Mouse (Mus musculus) ovary, postnatal 10 days (tissue): Measurements from ENCODE around the gene Prkar2a.

Source experiments
- DNase-seq: peaks from one replicate; pipeline ENCODE4 v3.0.0; 2022; ENCODE audit warnings: low spot score

Gene Prkar2a

GRCm38 (mm10) chr9:108692226-108693041, 3.3 kb downstream of the Prkar2a start:
- peak; percentile 53 for DNase-seq

DNA sequence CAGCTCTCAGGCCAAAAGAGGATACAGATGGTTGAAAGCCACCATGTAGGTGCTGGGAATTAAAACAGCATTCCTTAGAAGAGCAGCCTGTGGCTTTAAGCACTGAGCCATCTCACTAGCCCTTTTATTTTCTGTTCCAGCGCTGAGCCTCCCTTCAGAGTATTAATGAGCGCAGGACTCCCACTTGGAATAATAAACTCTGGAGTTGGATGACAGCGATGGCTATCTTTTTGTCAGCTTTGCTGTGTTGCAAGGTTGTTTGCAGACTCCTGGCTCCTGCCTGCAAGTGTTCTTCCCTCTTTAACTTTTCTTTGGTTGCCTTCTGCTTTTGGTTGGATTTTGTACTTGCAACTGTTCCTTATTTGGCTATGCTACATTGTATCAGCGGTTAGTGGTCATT, 4.8 kb downstream of the Prkar2a start:
- DNase-seq = no peak

- no peak for DNase-seq
Measured at GRCm38 (mm10) chr9:108694533-108694932, 5.4 kb downstream of the Prkar2a start.

DNA sequence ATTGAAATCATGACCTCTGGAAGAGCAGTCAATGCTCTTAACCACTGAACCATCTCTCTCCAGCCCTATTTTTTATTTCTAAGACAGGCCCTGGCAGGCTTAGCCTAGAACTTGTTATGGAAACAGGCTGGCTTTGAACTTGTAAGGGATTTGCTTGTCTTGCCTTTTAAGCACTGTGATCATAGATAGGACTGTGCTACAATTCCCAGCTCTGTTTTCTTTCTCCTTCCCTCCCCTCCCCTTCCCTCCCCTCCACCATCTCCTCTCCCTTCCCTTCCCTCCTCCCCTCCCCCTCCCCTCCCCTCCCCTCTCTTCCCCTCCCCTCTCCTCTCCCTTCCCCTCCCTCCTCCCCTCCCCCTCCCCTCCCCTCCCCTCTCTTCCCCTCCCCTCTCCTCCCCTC, 13.4 kb downstream of the Prkar2a start:
- DNase-seq = no peak

- DNase-seq = peak; percentile 4
Measured at GRCm38 (mm10) chr9:108703373-108704110, 14.4 kb downstream of the Prkar2a start.

DNA sequence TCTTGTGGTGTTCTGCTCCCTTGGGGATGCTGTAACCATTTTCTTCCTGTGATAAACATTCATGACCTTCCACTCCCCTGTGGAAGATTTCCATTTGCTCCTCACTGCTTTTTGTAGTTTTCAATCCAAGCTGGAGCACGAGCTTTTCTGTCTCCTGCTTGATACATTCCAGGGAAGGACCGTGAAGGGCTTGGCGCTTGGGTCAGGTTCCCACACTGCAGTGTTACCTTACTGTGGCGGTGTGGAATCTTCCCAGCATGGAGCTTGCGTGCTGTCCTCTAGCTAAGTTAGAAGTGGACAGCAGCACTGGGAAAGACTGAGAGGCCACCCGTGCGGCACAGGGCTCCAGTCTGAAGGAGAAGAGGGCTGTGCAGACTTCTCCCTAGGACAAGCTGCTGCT, 15.5 kb downstream of the Prkar2a start:
- no peak for DNase-seq

GRCm38 (mm10) chr9:108707212-108707611, 18.1 kb downstream of the Prkar2a start:
- no peak for DNase-seq

GRCm38 (mm10) chr9:108708833-108709232, 19.7 kb downstream of the Prkar2a start:
- DNase-seq = no peak

DNA sequence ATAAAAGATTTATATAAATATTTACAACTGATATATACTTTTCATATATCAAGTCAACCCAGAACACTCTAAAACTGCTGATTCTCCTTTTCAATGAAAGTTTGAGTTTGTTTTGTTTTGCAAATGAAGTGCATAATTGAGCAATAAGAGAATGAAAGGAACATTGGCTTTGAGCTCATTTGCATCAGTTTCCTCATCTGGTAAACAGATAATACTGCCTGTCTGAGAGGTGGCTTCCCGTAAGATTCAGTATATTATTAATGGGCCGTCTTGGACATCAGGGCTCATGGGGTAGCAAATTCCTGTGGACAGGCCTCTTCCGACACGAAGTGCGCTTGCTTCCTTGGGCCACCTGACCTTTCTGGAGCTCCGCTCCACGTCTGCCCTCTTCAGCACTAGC, 21.7 kb downstream of the Prkar2a start:
- no peak for DNase-seq

GRCm38 (mm10) chr9:108716199-108716598, 27.1 kb downstream of the Prkar2a start:
- DNase-seq = no peak

- no peak for DNase-seq
Measured at GRCm38 (mm10) chr9:108723751-108724150, 34.6 kb downstream of the Prkar2a start.

DNA sequence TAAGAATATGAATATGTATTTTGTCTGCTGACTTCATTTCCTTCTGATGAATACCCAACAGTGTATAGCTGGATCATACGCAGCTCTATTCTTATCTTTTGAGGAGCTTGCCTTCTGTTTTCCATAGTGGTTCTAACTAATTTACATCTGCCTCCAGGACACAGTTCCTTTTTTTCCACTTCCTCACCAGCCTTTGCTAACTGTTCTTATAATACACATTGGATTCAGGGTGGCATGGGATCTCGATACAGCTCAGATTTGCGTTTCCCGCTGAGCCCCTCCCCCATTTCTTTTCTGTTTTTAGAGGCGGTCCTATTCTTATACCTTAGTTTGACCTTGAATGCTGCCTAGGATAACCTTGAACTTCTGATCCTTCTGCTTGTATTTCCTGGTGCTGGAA, 37.0 kb downstream of the Prkar2a start:
- DNase-seq = no peak

GRCm38 (mm10) chr9:108729050-108729449, 39.9 kb downstream of the Prkar2a start:
- DNase-seq = no peak

DNA sequence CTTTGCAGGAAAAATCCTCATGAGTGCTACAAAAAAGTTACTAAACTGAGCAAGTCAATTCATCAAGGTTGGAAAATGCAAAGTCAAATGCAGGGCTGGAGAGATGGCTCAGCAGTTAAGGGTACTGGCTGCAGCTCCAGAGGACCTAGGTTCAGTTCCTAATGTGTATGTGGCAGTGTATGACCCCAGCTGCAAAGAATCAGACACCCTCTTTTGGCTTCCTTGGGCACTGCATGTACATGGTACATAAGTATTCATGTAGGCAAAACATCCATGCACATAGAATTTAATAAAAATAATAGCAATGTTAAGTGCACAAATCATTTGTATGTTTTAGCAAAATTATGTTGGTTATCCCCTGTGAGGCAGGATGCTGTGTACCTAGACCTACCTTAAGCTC, 43.3 kb downstream of the Prkar2a start:
- no peak for DNase-seq

GRCm38 (mm10) chr9:108734626-108735025, 45.5 kb downstream of the Prkar2a start:
- no peak for DNase-seq

DNA sequence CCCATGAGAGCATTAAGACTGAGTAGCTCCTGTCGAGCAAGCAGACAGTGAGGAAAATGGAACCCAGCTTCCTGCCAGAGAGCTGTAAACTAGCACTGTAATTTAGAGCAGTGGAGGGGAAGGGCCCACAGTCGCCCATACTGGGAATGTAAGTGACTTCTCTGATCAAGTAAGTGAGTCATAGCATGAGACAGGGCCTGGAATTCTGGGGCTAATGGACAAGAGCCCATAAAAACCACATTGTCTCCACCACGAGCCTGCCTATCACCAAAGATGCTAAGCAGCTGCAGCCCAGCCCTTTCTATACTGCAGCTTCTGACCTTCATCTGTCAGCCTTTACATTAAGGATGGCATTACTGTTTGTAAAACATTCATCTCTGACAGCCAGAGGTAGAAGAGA, 50.1 kb downstream of the Prkar2a start:
- DNase-seq = no peak

DNA sequence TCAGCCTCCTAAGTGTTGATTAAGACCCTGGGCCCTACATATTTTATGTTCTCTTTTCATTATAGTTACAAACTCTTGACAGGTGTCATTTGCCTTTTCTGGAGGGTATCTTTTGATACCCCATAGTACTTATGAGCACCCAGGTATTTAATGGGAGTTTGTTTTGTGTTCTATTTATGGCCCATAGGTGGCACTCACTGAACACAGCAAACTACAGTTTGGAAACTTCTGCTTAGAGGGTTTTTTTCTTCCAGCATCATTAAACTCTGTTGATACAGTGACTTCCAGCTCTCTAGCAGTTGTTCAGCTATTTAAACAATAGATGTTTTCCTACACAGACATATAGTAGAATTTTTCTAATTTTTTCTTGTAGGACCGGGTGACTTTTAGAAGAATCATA, 50.9 kb downstream of the Prkar2a start:
- no peak for DNase-seq

GRCm38 (mm10) chr9:108742048-108742447, 52.9 kb downstream of the Prkar2a start:
- DNase-seq = no peak

DNA sequence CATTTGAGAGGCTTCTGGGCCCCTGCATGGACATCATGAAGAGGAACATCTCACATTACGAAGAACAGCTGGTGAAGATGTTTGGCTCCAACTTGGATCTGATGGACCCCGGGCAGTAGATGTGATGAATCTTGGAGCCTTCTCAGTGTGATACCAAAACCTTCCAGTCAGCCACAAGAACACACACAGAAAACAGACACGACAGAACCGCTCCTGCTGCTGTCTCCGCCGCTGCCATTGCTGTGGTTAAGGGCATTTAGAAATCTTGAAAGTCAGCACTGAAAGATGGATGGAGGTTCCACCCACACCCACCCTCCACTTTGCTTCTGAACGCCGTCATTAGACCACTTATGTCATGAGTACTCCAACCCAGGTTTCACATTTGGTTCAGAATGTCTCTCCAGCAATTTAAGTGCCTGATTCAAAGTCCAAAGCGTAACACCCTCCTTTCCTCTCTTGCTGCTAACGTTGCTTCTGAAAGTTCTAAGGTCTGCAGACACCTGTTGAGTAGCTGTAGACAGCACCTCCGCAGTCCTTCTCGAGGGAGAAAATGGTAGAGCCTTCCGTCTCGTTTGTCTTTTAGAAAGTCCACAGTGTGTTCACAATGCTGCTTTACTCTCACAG, 57.9 kb downstream of the Prkar2a start:
- no peak for DNase-seq

- DNase-seq = no peak
Measured at GRCm38 (mm10) chr9:108747694-108748093, 58.6 kb downstream of the Prkar2a start.

DNA sequence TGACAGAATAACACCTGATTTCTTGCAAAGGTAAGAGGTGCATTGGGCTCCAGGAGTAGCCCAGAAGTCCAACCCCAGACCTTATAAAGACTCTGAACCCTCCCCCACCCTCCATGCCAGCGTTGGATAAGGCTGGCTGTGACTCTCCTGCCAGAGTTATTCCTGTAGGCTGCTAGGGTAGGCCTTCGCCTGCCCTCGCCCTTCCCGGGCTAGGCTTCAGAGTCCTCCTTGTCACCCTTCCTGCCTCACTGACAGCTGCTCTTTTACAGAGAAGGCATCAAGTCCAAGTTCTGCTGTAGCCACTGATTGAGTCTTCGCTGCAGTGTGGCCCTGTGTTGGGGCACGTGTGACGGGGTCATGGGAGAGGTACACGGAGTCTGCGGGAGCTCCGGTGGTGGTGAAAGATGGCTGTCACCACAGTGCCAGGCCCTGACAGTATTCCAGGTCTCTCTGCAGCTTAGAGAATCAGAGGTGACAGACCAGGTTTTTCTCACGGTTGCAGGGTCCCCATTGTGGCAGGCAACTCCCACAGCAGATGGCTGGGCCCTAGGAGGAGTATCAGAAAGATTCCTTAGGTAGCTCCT, 59.6 kb downstream of the Prkar2a start:
- no peak for DNase-seq

DNA sequence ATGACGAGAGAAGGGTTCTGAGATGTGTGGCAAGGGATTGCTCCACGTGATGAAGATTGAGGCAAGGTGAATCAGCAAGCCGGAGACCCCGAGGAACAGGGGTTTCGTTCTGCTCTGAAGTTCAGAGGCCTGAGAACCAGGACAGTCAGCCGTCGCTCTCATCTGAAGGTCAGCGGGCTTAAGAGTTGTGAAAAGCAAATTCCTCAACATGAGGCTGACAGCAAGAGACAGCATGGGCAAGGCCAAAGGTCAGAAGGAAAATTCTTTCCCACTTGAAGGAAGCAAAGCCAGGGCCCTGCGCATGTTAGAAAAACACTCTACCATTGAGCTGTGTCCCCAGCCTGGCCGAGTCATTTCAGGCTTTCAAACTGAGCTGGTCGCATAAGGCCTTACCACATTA, 61.5 kb downstream of the Prkar2a start:
- no peak for DNase-seq
